ENCODE assay signal across 10 mouse cellular contexts in genomic region chr16:92327911-92328310, GRCm38 (mm10). TPM values are rescaled to one million over a fixed set of nuclear protein-coding genes. Genes with fewer than 3 reads are reported as not detected.
"Had no signal": no experiment of that assay in that cellular context is flagged by ENCODE, and none has a peak within 500 bp of the region (broad histone marks: within the 10 kb centered on the region; RNA-seq: fewer than 3 reads in every experiment).

No protein-coding gene starts in this region.

- ATAC-seq: liver, embryonic 12.5 days; midbrain, embryonic 16.5 days had no signal

- DNase-seq: kidney, postnatal 25 days; layer of hippocampus, postnatal 36 days; lung, postnatal 14 days; retina, postnatal 1 day; right cerebral cortex, postnatal 4 days; spleen, adult 18-20 months had no signal

RNA-seq across cellular contexts. Expression of gene Fam243, which starts 6.7 kb away (rescaled TPM):
- total RNA-seq: layer of hippocampus, postnatal 36 days; left cerebral cortex, adult 8-10 months; left cerebral cortex, postnatal 25 days had no signal

RNA-seq across cellular contexts. Expression of gene Kcne1, which starts 31.4 kb away (rescaled TPM):
- total RNA-seq: layer of hippocampus, postnatal 36 days; left cerebral cortex, postnatal 25 days had no signal
